Mouse (Mus musculus) lung, postnatal 0 days (tissue): Measurements from ENCODE around the gene Zbtb32. TPM values are rescaled to one million over a fixed set of nuclear protein-coding genes. Genes with fewer than 3 reads are reported as not detected.
A peak's percentile ranks its signal among the peaks of the same experiment; 100 is the strongest.

Source experiments
- ATAC-seq: fragments of 200-750 bp; cut with Nextera tagmentation; 2 replicates; pipeline ENCODE4 v1.8.0; 2017; ENCODE audit warnings: moderate library complexity
- DNase-seq: peaks from one replicate; pipeline ENCODE4 v3.0.0-alpha.2; 2016; ENCODE audit warnings: low spot score
- H3K27ac ChIP-seq: fragments of 300-500 bp; sonication (generic); 2 replicates; pipeline ENCODE4 v1.5.1; 2014; ENCODE audit warnings: antibody characterized with exemption, mild to moderate bottlenecking, low read length, mixed read lengths
- H3K27me3 ChIP-seq: fragments of 300-500 bp; sonication (generic); replicated peaks from 2 replicates; pipeline ENCODE4 v1.6.1; 2014; ENCODE audit warnings: low read length, mixed read lengths; ENCODE audit not compliant: insufficient read depth
- H3K36me3 ChIP-seq: fragments of 300-500 bp; sonication (generic); 2 replicates; pipeline ENCODE4 v1.6.1; 2014; ENCODE audit warnings: low read length, mixed read lengths; ENCODE audit not compliant: insufficient read depth
- H3K4me1 ChIP-seq: fragments of 300-500 bp; sonication (generic); 2 replicates; pipeline ENCODE4 v1.6.1; 2014; ENCODE audit warnings: antibody characterized with exemption, low read depth, low read length, mixed read lengths; ENCODE audit not compliant: insufficient read depth
- H3K4me2 ChIP-seq: fragments of 300-500 bp; sonication (generic); replicated peaks from 2 replicates; pipeline ENCODE4 v1.6.1; 2014; ENCODE audit warnings: low read depth, mild to moderate bottlenecking, low read length, moderate library complexity, mixed read lengths
- H3K4me3 ChIP-seq: fragments of 300-500 bp; sonication (generic); 2 replicates; pipeline ENCODE4 v1.5.1; 2014; ENCODE audit warnings: low read depth, low read length
- H3K9ac ChIP-seq: fragments of 300-500 bp; sonication (generic); replicated peaks from 2 replicates; pipeline ENCODE4 v1.6.1; 2014; ENCODE audit warnings: low read depth, mild to moderate bottlenecking
- H3K9me3 ChIP-seq: fragments of 300-500 bp; sonication (generic); 2 replicates; pipeline ENCODE4 v1.6.1; 2016; ENCODE audit warnings: low read length, mixed read lengths
- CTCF ChIP-seq: IDR thresholded peaks from 2 replicates; pipeline ENCODE4 v1.5.1; 2016; ENCODE audit warnings: antibody characterized with exemption, mild to moderate bottlenecking
- EP300 ChIP-seq: IDR thresholded peaks from 2 replicates; pipeline ENCODE4 v1.6.1; 2016; ENCODE audit warnings: antibody characterized with exemption, mild to moderate bottlenecking, control low read depth
- WGBS: fragments of 180-500 bp; shearing (Covaris S2); extraction: QIAGEN DNeasy Blood & Tissue Kit; methylation state at CpG from one replicate; pipeline ENCODE4 v1.1.7; 2014; 5-methylcytosine and 5-hydroxymethylcytosine counted together
- polyA plus RNA-seq: library from polyadenylated mRNA; unstranded; fragments of >200 nt; fragmentation: Nextera tagmentation; extraction: Ambion mirVana; gene quantifications from 2 replicates; pipeline ENCODE4 v1.2.1, GENCODE M21; 2015

Zbtb32 gene
- polyA plus RNA-seq: 3.0 and 3.9 TPM in 2 replicates

DNA sequence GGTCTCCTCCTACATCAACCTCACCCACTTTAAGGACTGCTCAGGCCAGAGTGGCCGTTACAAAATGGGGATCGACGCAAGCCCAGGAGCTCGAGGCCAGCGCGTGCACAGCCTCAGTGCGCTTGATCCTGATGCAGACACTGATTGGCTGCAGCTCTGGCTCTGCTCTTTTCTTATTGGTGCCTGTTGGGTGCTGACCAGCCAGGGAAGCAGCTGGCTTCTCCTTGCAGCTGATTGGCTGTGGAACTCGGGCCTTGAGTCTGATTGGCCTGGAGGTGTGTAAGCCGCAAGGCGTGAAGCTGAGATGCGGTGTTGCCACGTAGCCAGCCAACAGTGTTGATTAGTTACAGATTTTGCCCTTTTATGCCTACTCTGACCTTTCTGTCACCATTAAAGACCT, at the start of gene Zbtb32:
Gene Zbtb32, minus strand, starts transcription at position 124 of the 400 bp plus-strand sequence.
- no peak within 1 kb of the TSS for H3K9ac ChIP-seq
- ATAC-seq: no peak
- no peak within 1 kb of the TSS for H3K4me2 ChIP-seq
- H3K9me3 ChIP-seq: no peaks in the 10 kb centered on the region
- H3K4me1 ChIP-seq: peaks cover 2% of the 10 kb centered on the region; the same call in 1 of the 2 replicates
- WGBS: 84% methylated on average over 12 of the region's 12 CpGs
- H3K27ac ChIP-seq: peak within 1 kb of the TSS; percentile 88
- DNase-seq: no peak
- H3K4me3 ChIP-seq: no peak within 1 kb of the TSS
- no peak for TF ChIP-seq EP300
- TF ChIP-seq CTCF: no peak
- H3K36me3 ChIP-seq: no peaks in the 10 kb centered on the region
- no peaks in the 10 kb centered on the region for H3K27me3 ChIP-seq

DNA sequence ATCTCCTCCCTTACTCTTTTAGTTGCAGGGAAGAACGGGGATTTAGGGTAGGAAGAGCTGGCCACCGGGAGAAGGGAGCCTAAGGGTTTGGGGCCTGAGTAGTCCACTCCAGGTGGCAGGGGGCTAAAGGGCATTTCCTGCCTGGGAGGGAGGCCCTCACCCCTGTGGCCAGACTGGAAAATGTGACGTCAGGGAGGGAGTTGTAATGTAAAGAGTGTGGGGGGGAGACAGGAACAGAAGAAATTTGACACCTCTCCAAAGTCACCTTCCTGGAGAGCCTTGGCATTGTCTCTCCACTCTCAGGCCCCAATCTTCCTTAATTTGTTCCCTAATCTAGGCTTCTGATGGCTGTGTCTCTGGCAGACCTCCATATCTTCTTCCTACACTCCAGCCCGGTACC, 40.4 kb upstream of the Zbtb32 start:
- Histone ChIP-seq H3K27ac (no peak overlapping the region), H3K4me2 (no peak overlapping the region), H3K9me3 (no peaks in the 10 kb centered on the region), H3K36me3 (peaks cover 30% of the 10 kb centered on the region), H3K27me3 (peaks cover 12% of the 10 kb centered on the region), H3K4me1 (no peaks in the 10 kb centered on the region), H3K4me3 (no peak overlapping the region), H3K9ac (no peak overlapping the region)
- no peak for ATAC-seq
- 14% methylated on average over 4 of the region's 4 CpGs for WGBS
- no peak for TF ChIP-seq CTCF
- no peak for TF ChIP-seq EP300
- no peak for DNase-seq

DNA sequence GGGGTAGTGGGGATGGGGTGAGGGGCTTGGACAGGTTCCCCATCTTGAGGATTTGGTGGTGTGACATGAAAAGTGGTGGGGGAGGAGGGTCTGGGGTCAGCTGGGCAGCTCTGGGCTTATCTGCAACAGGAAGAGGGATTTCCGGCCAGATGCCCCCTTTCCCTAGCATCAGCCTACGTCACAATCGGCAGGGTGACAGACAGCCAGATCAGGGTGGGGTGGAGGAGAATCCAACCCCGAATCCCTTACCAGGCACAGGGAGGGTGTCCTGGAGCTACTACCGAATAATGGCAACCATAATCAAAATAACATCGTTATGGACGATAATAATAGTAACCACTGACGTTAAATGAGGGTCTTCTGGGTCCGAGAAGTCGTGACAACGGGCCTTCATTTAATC, 37.7 kb upstream of the Zbtb32 start:
- Histone ChIP-seq H3K9me3 (no peaks in the 10 kb centered on the region), H3K27ac (no peak overlapping the region), H3K4me3 (no peak overlapping the region), H3K27me3 (peaks cover 25% of the 10 kb centered on the region), H3K36me3 (peaks cover 6% of the 10 kb centered on the region), H3K4me1 (no peaks in the 10 kb centered on the region), H3K4me2 (no peak overlapping the region), H3K9ac (no peak overlapping the region)
- WGBS: 19% methylated on average over 11 of the region's 11 CpGs
- ATAC-seq (no peak), DNase-seq (no peak)
- no peak for TF ChIP-seq CTCF
- TF ChIP-seq EP300: no peak

DNA sequence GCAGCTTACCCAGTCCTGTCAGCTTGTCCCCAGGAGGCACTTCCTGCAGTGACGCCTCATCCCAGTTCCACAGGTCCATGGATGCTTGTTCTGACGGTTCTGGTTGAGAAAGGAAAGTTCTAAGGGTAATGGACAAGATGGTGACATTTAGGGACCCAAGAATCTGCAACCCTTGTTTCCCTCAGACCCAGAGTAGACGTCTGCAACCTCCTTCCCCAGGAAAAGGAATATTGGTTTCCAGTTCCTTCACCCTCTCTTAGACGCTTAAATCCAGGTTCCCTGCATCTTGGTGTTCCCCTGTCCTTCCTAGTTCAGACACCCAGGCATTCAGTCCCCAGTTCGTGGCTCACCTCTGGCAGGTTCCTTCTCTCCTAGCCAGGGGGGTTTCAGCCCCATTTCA, 37.0 kb upstream of the Zbtb32 start, which contains the start of gene Etv2:
Gene Etv2, minus strand, starts transcription at position 101 of the 400 bp plus-strand sequence.
- no peak for DNase-seq
- 7% methylated on average over 5 of the region's 5 CpGs for WGBS
- H3K27ac ChIP-seq: no peak within 1 kb of the TSS
- no peaks in the 10 kb centered on the region; the same call in 1 of the 2 replicates for H3K36me3 ChIP-seq
- H3K9me3 ChIP-seq: no peaks in the 10 kb centered on the region
- no peak within 1 kb of the TSS; the same call in 1 of the 2 replicates for H3K4me3 ChIP-seq
- no peaks in the 10 kb centered on the region for H3K4me1 ChIP-seq
- TF ChIP-seq EP300 (no peak), CTCF (no peak)
- 0 out of 2 replicates have a peak within 1 kb of the TSS, but pooled peaks have one; percentile 17 for H3K4me2 ChIP-seq
- ATAC-seq: no peak
- peaks cover 25% of the 10 kb centered on the region for H3K27me3 ChIP-seq
- H3K9ac ChIP-seq: no peak within 1 kb of the TSS

DNA sequence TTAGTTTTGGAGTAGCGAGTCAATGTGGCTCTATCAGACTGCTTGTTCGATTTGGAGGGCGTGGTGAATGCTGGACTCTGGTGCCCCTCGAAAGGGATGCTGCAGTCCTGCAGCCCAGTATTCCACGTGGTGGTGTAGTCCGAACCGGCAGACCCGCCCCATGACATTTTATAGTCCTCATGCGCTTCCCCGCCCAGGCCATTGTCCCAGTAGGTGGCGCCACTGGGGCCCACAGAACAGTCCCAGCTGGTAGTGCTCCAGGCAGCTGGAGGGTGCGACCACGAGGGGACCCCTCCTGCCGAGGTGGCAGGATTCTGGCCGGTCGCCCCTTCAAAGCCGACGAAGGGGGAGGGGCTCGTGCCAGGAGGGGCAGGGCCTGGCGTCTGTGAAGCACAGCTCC, 35.9 kb upstream of the Zbtb32 start:
- Histone ChIP-seq H3K27ac (no peak overlapping the region), H3K9ac (no peak overlapping the region), H3K27me3 (peaks cover 25% of the 10 kb centered on the region), H3K4me3 (no peak overlapping the region), H3K36me3 (no peaks in the 10 kb centered on the region), H3K9me3 (no peaks in the 10 kb centered on the region), H3K4me2 (0 out of 2 replicates have a peak overlapping the region, but pooled peaks have one; percentile 17), H3K4me1 (no peaks in the 10 kb centered on the region)
- under 1% methylated on average over 20 of the region's 20 CpGs for WGBS
- peak; percentile 75 for TF ChIP-seq CTCF
- no peak for TF ChIP-seq EP300
- DNase-seq (peak; percentile 54), ATAC-seq (peak; percentile 82)

DNA sequence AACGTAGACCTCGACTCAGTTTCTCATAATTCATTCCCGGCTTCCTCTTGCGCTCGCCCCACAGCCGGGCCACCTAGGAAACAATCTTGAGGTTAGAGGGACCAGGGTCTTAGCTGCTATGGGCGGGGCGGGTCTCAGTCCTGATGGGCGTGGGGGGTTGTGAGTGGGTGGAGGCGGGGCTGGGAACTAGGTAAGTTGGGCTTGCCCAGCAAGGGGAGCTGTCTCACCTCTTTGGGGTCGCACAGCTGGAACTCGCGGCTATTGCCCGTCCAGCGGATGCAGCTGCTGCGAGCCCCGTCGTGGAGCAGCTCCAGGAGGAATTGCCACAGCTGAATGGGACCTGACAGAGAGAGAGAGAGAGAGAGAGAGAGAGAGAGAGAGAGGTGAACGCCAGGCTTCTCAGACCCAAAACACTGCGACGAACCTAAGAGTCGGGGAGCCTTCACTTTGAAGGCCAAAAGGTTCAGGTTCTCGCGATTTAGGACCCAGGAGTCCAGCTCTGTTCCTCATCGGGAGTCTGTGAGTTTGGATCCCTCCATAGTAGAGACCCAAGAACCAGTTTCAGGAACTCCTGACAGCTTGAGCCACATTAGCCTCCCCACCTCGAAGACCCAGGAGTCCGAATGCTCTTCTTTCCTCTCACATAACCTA, 35.2 kb upstream of the Zbtb32 start:
- ATAC-seq: no peak
- Histone ChIP-seq H3K9me3 (no peaks in the 10 kb centered on the region), H3K4me1 (no peaks in the 10 kb centered on the region), H3K9ac (no peak overlapping the region), H3K27ac (no peak overlapping the region), H3K4me2 (no peak overlapping the region), H3K36me3 (no peaks in the 10 kb centered on the region), H3K27me3 (peaks cover 25% of the 10 kb centered on the region), H3K4me3 (no peak overlapping the region)
- TF ChIP-seq CTCF (no peak), EP300 (no peak)
- DNase-seq: no peak
- 4% methylated on average over 27 of the region's 27 CpGs for WGBS
